Mouse (Mus musculus) stomach, embryonic 14.5 days (tissue): ENCODE data around the gene Dhh. TPM values are rescaled to one million over a fixed set of nuclear protein-coding genes. Genes with fewer than 3 reads are reported as not detected.
A peak's percentile ranks its signal among the peaks of the same experiment; 100 is the strongest.

Experiments
- ATAC-seq: fragments of 200-750 bp; cut with Nextera tagmentation; 2 replicates; pipeline ENCODE4 v1.8.0; 2017; ENCODE audit warnings: low read depth, moderate TSS enrichment; ENCODE audit not compliant: insufficient number of reproducible peaks, insufficient read depth, low FRiP score
- H3K27ac ChIP-seq: fragments of 300-500 bp; sonication (generic); 2 replicates; pipeline ENCODE4 v1.5.1; 2014; ENCODE audit warnings: mild to moderate bottlenecking, low read length, moderate library complexity, mixed read lengths
- H3K27me3 ChIP-seq: fragments of 300-500 bp; sonication (generic); 2 replicates; pipeline ENCODE4 v1.6.1; 2014; ENCODE audit warnings: low read length, control low read depth, mixed read lengths; ENCODE audit not compliant: control insufficient read depth, insufficient read depth
- H3K36me3 ChIP-seq: fragments of 300-500 bp; sonication (generic); 2 replicates; pipeline ENCODE4 v1.6.1; 2014; ENCODE audit warnings: mild to moderate bottlenecking, control low read depth, low read length, moderate library complexity, mixed read lengths; ENCODE audit not compliant: control insufficient read depth, insufficient read depth
- H3K4me1 ChIP-seq: fragments of 300-500 bp; sonication (generic); 2 replicates; pipeline ENCODE4 v1.6.1; 2014; ENCODE audit warnings: low read length, control low read depth, mixed read lengths; ENCODE audit not compliant: control insufficient read depth, insufficient read depth
- H3K4me2 ChIP-seq: fragments of 300-500 bp; sonication (generic); replicated peaks from 2 replicates; pipeline ENCODE4 v1.6.1; 2014; ENCODE audit warnings: low read depth, low read length, control low read depth
- H3K4me3 ChIP-seq: fragments of 300-500 bp; sonication (generic); 2 replicates; pipeline ENCODE4 v1.5.1; 2014; ENCODE audit warnings: low read depth, low read length, control low read depth
- H3K9ac ChIP-seq: fragments of 300-500 bp; sonication (generic); replicated peaks from 2 replicates; pipeline ENCODE4 v1.6.1; 2014; ENCODE audit warnings: low read depth, mild to moderate bottlenecking, control low read depth, low read length, moderate library complexity, mixed read lengths
- H3K9me3 ChIP-seq: fragments of 300-500 bp; sonication (generic); 2 replicates; pipeline ENCODE4 v1.6.1; 2016; ENCODE audit warnings: low read depth, low read length, control low read depth; ENCODE audit not compliant: control insufficient read depth
- WGBS: fragments of 180-500 bp; shearing (Covaris S2); extraction: QIAGEN DNeasy Blood & Tissue Kit; methylation state at CpG from one replicate; pipeline ENCODE4 v1.1.7; 2014; 5-methylcytosine and 5-hydroxymethylcytosine counted together
- polyA plus RNA-seq: library from polyadenylated mRNA; unstranded; fragments of >200 nt; fragmentation: Nextera tagmentation; extraction: Ambion mirVana; gene quantifications from 2 replicates; pipeline ENCODE4 v1.2.1, GENCODE M21; 2014

Dhh gene
- polyA plus RNA-seq, 1 experiment from 2014 or later = 0.65 TPM

GRCm38 (mm10) chr15:98871916-98872888 lies 26.1 kb downstream of the Dhh start:
- Histone ChIP-seq H3K9me3 (no peaks in the 10 kb centered on the region), H3K9ac (peak overlapping the region; percentile 97), H3K4me1 (peaks cover 29% of the 10 kb centered on the region), H3K36me3 (0 out of 2 replicates have a peak, but pooled peaks cover 4% of the 10 kb centered on the region), H3K27me3 (no peaks in the 10 kb centered on the region), H3K4me3 (peak overlapping the region; percentile 99), H3K27ac (peak overlapping the region; percentile 99), H3K4me2 (peak overlapping the region; percentile 99)
- ATAC-seq = peak; percentile 82
- WGBS = 1% methylated on average over 51 of the region's 51 CpGs

- Histone ChIP-seq H3K27me3 (no peaks in the 10 kb centered on the region), H3K9ac (peak within 1 kb of the TSS; percentile 97), H3K27ac (peak within 1 kb of the TSS; percentile 99), H3K4me2 (peak within 1 kb of the TSS; percentile 99), H3K9me3 (no peaks in the 10 kb centered on the region), H3K4me1 (peaks cover 31% of the 10 kb centered on the region), H3K4me3 (peak within 1 kb of the TSS; percentile 99), H3K36me3 (peaks cover 9% of the 10 kb centered on the region; the same call in 1 of the 2 replicates)
- ATAC-seq = peak; percentile 62; the same call in 1 of the 2 replicates
- WGBS = under 1% methylated on average over 80 of the region's 94 CpGs
These were observed 27.0 kb downstream of the Dhh start, which contains the start of gene Kmt2d for GRCm38 (mm10) chr15:98871070-98871915. Gene Kmt2d, minus strand, starts transcription at chr15:98871204.

- Histone ChIP-seq H3K4me2 (peak overlapping the region; percentile 99), H3K4me3 (peak overlapping the region; percentile 99), H3K9ac (peak overlapping the region; percentile 97), H3K4me1 (peaks cover 31% of the 10 kb centered on the region), H3K9me3 (no peaks in the 10 kb centered on the region), H3K27me3 (no peaks in the 10 kb centered on the region), H3K36me3 (peaks cover 18% of the 10 kb centered on the region), H3K27ac (peak overlapping the region; percentile 99; the same call in 1 of the 2 replicates)
- WGBS = under 1% methylated on average over 16 of the region's 16 CpGs
- no peak for ATAC-seq
These were observed 27.9 kb downstream of the Dhh start for GRCm38 (mm10) chr15:98870179-98871069.

DNA sequence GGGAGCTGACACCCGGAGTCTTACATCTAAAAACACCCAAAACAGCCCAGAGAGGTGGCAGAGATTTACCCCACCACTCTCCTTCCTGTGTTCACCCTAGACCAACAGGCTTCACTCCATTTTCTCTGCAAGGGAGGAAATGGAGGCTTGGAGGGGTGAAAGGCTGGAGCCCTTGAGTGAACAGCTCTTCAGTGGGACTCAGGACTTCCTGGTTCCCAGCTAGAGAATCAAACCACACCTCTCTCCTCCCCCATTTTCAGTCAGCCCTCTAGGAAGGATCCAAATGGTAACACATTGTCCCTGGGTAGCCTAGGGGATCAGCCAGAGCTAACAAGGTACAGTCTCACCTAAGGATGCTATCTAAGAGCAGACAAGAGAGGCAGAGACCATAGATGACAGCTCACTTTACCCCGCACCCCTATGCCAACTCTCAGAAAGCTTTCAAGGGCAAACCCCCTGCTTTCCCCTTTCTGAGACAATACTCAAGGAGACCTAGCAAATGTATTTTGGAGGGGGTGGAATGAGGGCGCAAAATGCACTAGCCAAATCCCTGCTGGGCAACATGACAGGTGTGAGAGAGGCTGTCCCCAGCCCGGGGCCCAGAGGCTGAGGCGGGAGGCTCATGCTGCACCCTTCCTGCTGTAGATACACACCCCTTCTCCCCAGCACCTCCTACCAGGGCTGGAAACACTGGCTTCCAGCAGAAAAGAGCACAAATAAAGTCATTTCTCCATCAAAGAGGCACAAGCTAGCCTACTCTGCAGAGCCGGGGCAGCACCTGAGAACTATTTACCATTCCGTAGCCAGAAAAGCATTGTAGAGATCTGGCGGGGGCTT lies 28.8 kb downstream of the Dhh start:
- H3K36me3 ChIP-seq = peaks cover 26% of the 10 kb centered on the region
- peak overlapping the region; percentile 99 for H3K4me2 ChIP-seq
- no peaks in the 10 kb centered on the region for H3K27me3 ChIP-seq
- 7% methylated on average over 8 of the region's 8 CpGs for WGBS
- ATAC-seq = no peak
- H3K4me3 ChIP-seq = peak overlapping the region; percentile 99
- peak overlapping the region; percentile 97 for H3K9ac ChIP-seq
- no peaks in the 10 kb centered on the region for H3K9me3 ChIP-seq
- H3K4me1 ChIP-seq = peaks cover 31% of the 10 kb centered on the region
- H3K27ac ChIP-seq = peak overlapping the region; percentile 99; the same call in 1 of the 2 replicates

GRCm38 (mm10) chr15:98868346-98869063 lies 29.8 kb downstream of the Dhh start:
- Histone ChIP-seq H3K4me1 (peaks cover 31% of the 10 kb centered on the region), H3K4me3 (peak overlapping the region; percentile 99), H3K9ac (peak overlapping the region; percentile 97; the same call in 1 of the 2 replicates), H3K27ac (peak overlapping the region; percentile 58; the same call in 1 of the 2 replicates), H3K4me2 (peak overlapping the region; percentile 99), H3K27me3 (no peaks in the 10 kb centered on the region), H3K9me3 (no peaks in the 10 kb centered on the region), H3K36me3 (peaks cover 37% of the 10 kb centered on the region)
- ATAC-seq = no peak
- 24% methylated on average over 11 of the region's 11 CpGs for WGBS

GRCm38 (mm10) chr15:98867321-98867720 lies 31.0 kb downstream of the Dhh start:
- Histone ChIP-seq H3K27ac (no peak overlapping the region), H3K4me3 (peak overlapping the region; percentile 99; the same call in 1 of the 2 replicates), H3K9me3 (no peaks in the 10 kb centered on the region), H3K4me2 (peak overlapping the region; percentile 99), H3K36me3 (peaks cover 49% of the 10 kb centered on the region), H3K4me1 (peaks cover 31% of the 10 kb centered on the region), H3K27me3 (no peaks in the 10 kb centered on the region), H3K9ac (no peak overlapping the region)
- no peak for ATAC-seq
- WGBS = 48% methylated on average over 6 of the region's 6 CpGs

DNA sequence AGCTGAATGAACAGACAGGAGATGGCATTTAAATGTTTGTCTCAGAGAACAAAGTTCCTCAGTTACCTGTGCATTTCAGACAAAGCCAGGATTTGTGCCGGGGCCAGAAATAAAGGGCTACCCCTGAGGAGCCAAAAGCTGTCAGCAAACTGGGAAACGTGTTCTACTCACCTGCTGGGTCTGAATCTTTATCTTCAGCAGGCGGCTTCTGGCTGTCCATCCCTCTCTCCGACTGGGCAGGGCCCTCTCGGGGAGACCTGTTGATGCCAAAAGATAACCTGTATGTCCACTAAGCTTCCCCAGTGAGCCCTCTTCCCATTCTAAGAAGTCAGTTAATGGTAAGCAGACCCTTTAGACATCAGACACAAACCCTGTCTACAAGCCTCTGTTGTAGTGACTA lies 31.8 kb downstream of the Dhh start:
- Histone ChIP-seq H3K4me1 (peaks cover 31% of the 10 kb centered on the region), H3K4me2 (no peak overlapping the region), H3K9me3 (no peaks in the 10 kb centered on the region), H3K9ac (no peak overlapping the region), H3K27me3 (no peaks in the 10 kb centered on the region), H3K4me3 (no peak overlapping the region), H3K36me3 (peaks cover 57% of the 10 kb centered on the region), H3K27ac (no peak overlapping the region)
- WGBS = 82% methylated on average over 5 of the region's 5 CpGs
- ATAC-seq = no peak
